Comparison of ENCODE assay signal across 29 mouse cellular contexts in genomic region chr2:105219664-105220063, GRCm38 (mm10). TPM values are rescaled to one million over a fixed set of nuclear protein-coding genes. Genes with fewer than 3 reads are reported as not detected.
"Had no signal": no experiment of that assay in that cellular context is flagged by ENCODE, and none has a peak within 500 bp of the region (broad histone marks: within the 10 kb centered on the region; RNA-seq: fewer than 3 reads in every experiment).

No protein-coding gene starts in this region.

- ATAC-seq: hindbrain, embryonic 16.5 days; inflammation-experienced regulatory T-cells, adult 6 months; intestine, embryonic 15.5 days; intestine, postnatal 0 days had no signal

- H3K9ac ChIP-seq: heart, embryonic 12.5 days; hindbrain, embryonic 12.5 days; hindbrain, embryonic 14.5 days; intestine, embryonic 15.5 days had no signal

- H3K4me3 ChIP-seq: heart, embryonic 10.5 days; heart, embryonic 12.5 days; hindbrain, embryonic 10.5 days; hindbrain, embryonic 12.5 days; intestine, embryonic 15.5 days; layer of hippocampus, adult 2 months; left cerebral cortex, adult 2 months; limb, embryonic 10.5 days; limb, embryonic 12.5 days had no signal

- H3K36me3 ChIP-seq: heart, embryonic 10.5 days; heart, embryonic 12.5 days; hindbrain, embryonic 10.5 days; hindbrain, embryonic 12.5 days; intestine, embryonic 15.5 days; limb, embryonic 10.5 days; limb, embryonic 12.5 days had no signal

- H3K4me2 ChIP-seq: heart, embryonic 12.5 days; hindbrain, embryonic 12.5 days; hindbrain, embryonic 14.5 days; intestine, embryonic 15.5 days; limb, embryonic 12.5 days; liver, embryonic 11.5 days had no signal

- H3K27me3 ChIP-seq: intestine, embryonic 15.5 days had no signal

- H3K27ac ChIP-seq: heart, embryonic 10.5 days; hindbrain, embryonic 10.5 days; hindbrain, embryonic 12.5 days; hindbrain, embryonic 14.5 days; intestine, embryonic 15.5 days; layer of hippocampus, adult 2 months; left cerebral cortex, adult 2 months; limb, embryonic 10.5 days had no signal

- DNase-seq: gastrocnemius, postnatal 14 days; gastrocnemius, postnatal 36 days; heart, adult 18-20 months; heart, postnatal 10 days; heart, postnatal 36 days; kidney, adult 18-20 months; kidney, adult 8-10 months; kidney, postnatal 10 days; kidney, postnatal 25 days; kidney, postnatal 4 days; liver had no signal

- H3K9me3 ChIP-seq: heart, embryonic 10.5 days; heart, embryonic 12.5 days; hindbrain, embryonic 10.5 days; hindbrain, embryonic 12.5 days; intestine, embryonic 15.5 days; limb, embryonic 10.5 days; limb, embryonic 12.5 days had no signal

RNA-seq across cellular contexts. Expression of gene Them7, which starts 4.5 kb away (rescaled TPM):
- total RNA-seq: gastrocnemius, adult 8-10 months; gastrocnemius, postnatal 14 days; gastrocnemius, postnatal 36 days; layer of hippocampus, adult 2 months; layer of hippocampus, postnatal 10 days; layer of hippocampus, postnatal 25 days; left cerebral cortex, adult 2 months; left cerebral cortex, postnatal 36 days had no signal
- polyA plus RNA-seq: hindbrain, embryonic 14.5 days; inflammation-experienced regulatory T-cells, adult 6 months had no signal
